Mouse (Mus musculus) lung, postnatal 0 days (tissue): Measurements from ENCODE around the gene Ptprn2. TPM values are rescaled to one million over a fixed set of nuclear protein-coding genes. Genes with fewer than 3 reads are reported as not detected.

Experiments used
- ATAC-seq: fragments of 200-750 bp; cut with Nextera tagmentation; 2 replicates; pipeline ENCODE4 v1.8.0; 2017; ENCODE audit warnings: moderate library complexity
- DNase-seq: peaks from one replicate; pipeline ENCODE4 v3.0.0-alpha.2; 2016; ENCODE audit warnings: low spot score
- H3K27ac ChIP-seq: fragments of 300-500 bp; sonication (generic); 2 replicates; pipeline ENCODE4 v1.5.1; 2014; ENCODE audit warnings: antibody characterized with exemption, mild to moderate bottlenecking, low read length, mixed read lengths
- H3K27me3 ChIP-seq: fragments of 300-500 bp; sonication (generic); replicated peaks from 2 replicates; pipeline ENCODE4 v1.6.1; 2014; ENCODE audit warnings: low read length, mixed read lengths; ENCODE audit not compliant: insufficient read depth
- H3K36me3 ChIP-seq: fragments of 300-500 bp; sonication (generic); 2 replicates; pipeline ENCODE4 v1.6.1; 2014; ENCODE audit warnings: low read length, mixed read lengths; ENCODE audit not compliant: insufficient read depth
- H3K4me1 ChIP-seq: fragments of 300-500 bp; sonication (generic); 2 replicates; pipeline ENCODE4 v1.6.1; 2014; ENCODE audit warnings: antibody characterized with exemption, low read depth, low read length, mixed read lengths; ENCODE audit not compliant: insufficient read depth
- H3K4me2 ChIP-seq: fragments of 300-500 bp; sonication (generic); replicated peaks from 2 replicates; pipeline ENCODE4 v1.6.1; 2014; ENCODE audit warnings: low read depth, mild to moderate bottlenecking, low read length, moderate library complexity, mixed read lengths
- H3K4me3 ChIP-seq: fragments of 300-500 bp; sonication (generic); 2 replicates; pipeline ENCODE4 v1.5.1; 2014; ENCODE audit warnings: low read depth, low read length
- H3K9ac ChIP-seq: fragments of 300-500 bp; sonication (generic); replicated peaks from 2 replicates; pipeline ENCODE4 v1.6.1; 2014; ENCODE audit warnings: low read depth, mild to moderate bottlenecking
- H3K9me3 ChIP-seq: fragments of 300-500 bp; sonication (generic); 2 replicates; pipeline ENCODE4 v1.6.1; 2016; ENCODE audit warnings: low read length, mixed read lengths
- CTCF ChIP-seq: IDR thresholded peaks from 2 replicates; pipeline ENCODE4 v1.5.1; 2016; ENCODE audit warnings: antibody characterized with exemption, mild to moderate bottlenecking
- EP300 ChIP-seq: IDR thresholded peaks from 2 replicates; pipeline ENCODE4 v1.6.1; 2016; ENCODE audit warnings: antibody characterized with exemption, mild to moderate bottlenecking, control low read depth
- WGBS: fragments of 180-500 bp; shearing (Covaris S2); extraction: QIAGEN DNeasy Blood & Tissue Kit; methylation state at CpG from one replicate; pipeline ENCODE4 v1.1.7; 2014; 5-methylcytosine and 5-hydroxymethylcytosine counted together
- polyA plus RNA-seq: library from polyadenylated mRNA; unstranded; fragments of >200 nt; fragmentation: Nextera tagmentation; extraction: Ambion mirVana; gene quantifications from 2 replicates; pipeline ENCODE4 v1.2.1, GENCODE M21; 2015

Gene Ptprn2
- polyA plus RNA-seq, 1 experiment from 2014 or later = 0.24 TPM

- Histone ChIP-seq H3K9me3 (no peaks in the 10 kb centered on the region), H3K27me3 (no peaks in the 10 kb centered on the region), H3K4me3 (no peak overlapping the region), H3K36me3 (no peaks in the 10 kb centered on the region), H3K4me2 (no peak overlapping the region), H3K27ac (no peak overlapping the region), H3K4me1 (no peaks in the 10 kb centered on the region; the same call in 1 of the 2 replicates), H3K9ac (no peak overlapping the region)
- ATAC-seq (no peak), DNase-seq (no peak)
- TF ChIP-seq CTCF = no peak
- no peak for TF ChIP-seq EP300
- WGBS = 76% methylated on average over 15 of the region's 15 CpGs
Measured at GRCm38 (mm10) chr12:117016753-117017595, 531.5 kb downstream of the Ptprn2 start.

GRCm38 (mm10) chr12:117017912-117018311 is 532.4 kb downstream of the Ptprn2 start:
- ATAC-seq = no peak
- no peak for DNase-seq
- TF ChIP-seq EP300 (no peak), CTCF (no peak)
- Histone ChIP-seq H3K4me1 (no peaks in the 10 kb centered on the region; the same call in 1 of the 2 replicates), H3K4me3 (no peak overlapping the region), H3K36me3 (no peaks in the 10 kb centered on the region), H3K9ac (no peak overlapping the region), H3K27ac (no peak overlapping the region), H3K4me2 (no peak overlapping the region), H3K9me3 (no peaks in the 10 kb centered on the region), H3K27me3 (no peaks in the 10 kb centered on the region)
- 45% methylated on average over 2 of the region's 2 CpGs for WGBS

GRCm38 (mm10) chr12:117023235-117023634 is 537.7 kb downstream of the Ptprn2 start:
- 45% methylated on average over 4 of the region's 4 CpGs for WGBS
- H3K27me3 ChIP-seq = no peaks in the 10 kb centered on the region
- H3K9ac ChIP-seq = no peak overlapping the region
- no peaks in the 10 kb centered on the region for H3K36me3 ChIP-seq
- no peak overlapping the region for H3K4me2 ChIP-seq
- H3K4me3 ChIP-seq = no peak overlapping the region
- TF ChIP-seq CTCF (no peak), EP300 (no peak)
- H3K9me3 ChIP-seq = no peaks in the 10 kb centered on the region
- peak; percentile 88 for DNase-seq
- peak; percentile 82 for ATAC-seq
- no peak overlapping the region for H3K27ac ChIP-seq
- no peaks in the 10 kb centered on the region; the same call in 1 of the 2 replicates for H3K4me1 ChIP-seq

- Histone ChIP-seq H3K9me3 (no peaks in the 10 kb centered on the region), H3K27ac (no peak overlapping the region), H3K4me3 (no peak overlapping the region), H3K4me2 (no peak overlapping the region), H3K4me1 (no peaks in the 10 kb centered on the region; the same call in 1 of the 2 replicates), H3K36me3 (no peaks in the 10 kb centered on the region), H3K27me3 (no peaks in the 10 kb centered on the region), H3K9ac (no peak overlapping the region)
- no peak for TF ChIP-seq CTCF
- no peak for ATAC-seq
- DNase-seq = no peak
- WGBS = 58% methylated on average over 4 of the region's 4 CpGs
Measured at GRCm38 (mm10) chr12:117024916-117025315, 539.4 kb downstream of the Ptprn2 start.

GRCm38 (mm10) chr12:117025676-117026075 is 540.2 kb downstream of the Ptprn2 start:
- TF ChIP-seq EP300 (no peak), CTCF (peak; percentile 33)
- H3K9ac ChIP-seq = no peak overlapping the region
- no peaks in the 10 kb centered on the region for H3K36me3 ChIP-seq
- DNase-seq (peak; percentile 24), ATAC-seq (no peak)
- H3K4me1 ChIP-seq = no peaks in the 10 kb centered on the region; the same call in 1 of the 2 replicates
- no peak overlapping the region for H3K4me2 ChIP-seq
- H3K9me3 ChIP-seq = no peaks in the 10 kb centered on the region
- H3K27ac ChIP-seq = no peak overlapping the region
- H3K27me3 ChIP-seq = no peaks in the 10 kb centered on the region
- no peak overlapping the region for H3K4me3 ChIP-seq

- no peak overlapping the region for H3K4me3 ChIP-seq
- H3K36me3 ChIP-seq = no peaks in the 10 kb centered on the region
- no peaks in the 10 kb centered on the region for H3K27me3 ChIP-seq
- no peak overlapping the region for H3K9ac ChIP-seq
- no peak overlapping the region for H3K27ac ChIP-seq
- no peaks in the 10 kb centered on the region for H3K9me3 ChIP-seq
- WGBS = 82% methylated on average over 6 of the region's 6 CpGs
- DNase-seq = no peak
- no peak overlapping the region for H3K4me2 ChIP-seq
- ATAC-seq = no peak
- no peaks in the 10 kb centered on the region; the same call in 1 of the 2 replicates for H3K4me1 ChIP-seq
- TF ChIP-seq EP300 (no peak), CTCF (no peak)
Measured at GRCm38 (mm10) chr12:117027351-117027750, 541.8 kb downstream of the Ptprn2 start.
